Mouse (Mus musculus): ENCODE data around the gene Selenbp2. TPM values are rescaled to one million over a fixed set of nuclear protein-coding genes. Genes with fewer than 3 reads are reported as not detected.
A peak's percentile ranks its signal among the peaks of the same experiment; 100 is the strongest.
"Not testable (repeated sequence)": the region's sequence is repeated elsewhere in the genome, so short reads cannot be mapped to it uniquely, and the experiment has no call there.

Gene Selenbp2
- 10 to 100 TPM; 11.6 to 14.6 TPM for total RNA-seq (2021)

GRCm38 (mm10) chr3:94693329-94693825, at the start of gene Selenbp2:
Gene Selenbp2, plus strand, starts transcription at chr3:94693556.
- DNase-seq (ENCODE audit: low spot score): no peak
- intact Hi-C loops (cut with DNase I): no loop called here

DNA sequence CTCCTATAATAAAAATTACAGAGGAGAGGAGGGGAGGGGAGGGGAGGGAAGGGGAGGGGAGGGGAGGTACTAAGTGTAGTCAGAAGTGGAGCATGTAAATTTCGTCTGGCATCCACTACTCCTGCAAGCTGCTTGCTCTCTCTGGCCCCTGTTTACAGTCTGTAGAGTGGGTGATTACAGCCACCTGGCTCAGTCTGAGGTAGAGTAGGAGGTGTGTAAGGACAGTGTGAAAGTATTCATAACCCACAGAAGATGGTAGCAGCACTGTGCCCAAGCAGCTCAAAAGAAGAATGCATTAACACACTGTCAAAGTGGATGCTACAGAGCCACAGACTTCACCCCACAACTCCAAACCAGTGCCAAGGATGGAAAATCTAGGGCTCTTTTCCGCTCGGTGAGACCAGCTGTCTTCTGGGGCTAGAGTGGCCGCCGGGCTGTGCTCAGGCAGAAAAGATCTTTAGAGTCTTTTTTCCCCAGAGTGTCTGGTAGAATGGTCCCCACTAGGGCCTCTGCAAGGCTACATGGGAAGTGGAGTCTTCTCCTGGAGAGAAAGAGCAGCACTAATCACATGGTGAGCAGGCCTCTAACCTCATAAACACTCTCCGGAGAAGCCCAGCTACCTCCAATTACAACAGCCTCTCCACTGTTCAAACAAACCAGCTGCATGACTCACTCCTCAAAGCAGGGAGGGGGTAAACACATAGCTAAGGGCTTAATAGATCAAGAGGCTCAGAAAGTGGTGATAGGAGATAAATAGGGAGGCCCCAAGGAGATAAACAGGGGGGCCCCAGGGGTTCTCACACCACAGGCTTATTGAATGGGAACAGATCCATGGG, 44.4 kb upstream of the Selenbp2 start:
- intact Hi-C loops (cut with DNase I): no loop called here

DNA sequence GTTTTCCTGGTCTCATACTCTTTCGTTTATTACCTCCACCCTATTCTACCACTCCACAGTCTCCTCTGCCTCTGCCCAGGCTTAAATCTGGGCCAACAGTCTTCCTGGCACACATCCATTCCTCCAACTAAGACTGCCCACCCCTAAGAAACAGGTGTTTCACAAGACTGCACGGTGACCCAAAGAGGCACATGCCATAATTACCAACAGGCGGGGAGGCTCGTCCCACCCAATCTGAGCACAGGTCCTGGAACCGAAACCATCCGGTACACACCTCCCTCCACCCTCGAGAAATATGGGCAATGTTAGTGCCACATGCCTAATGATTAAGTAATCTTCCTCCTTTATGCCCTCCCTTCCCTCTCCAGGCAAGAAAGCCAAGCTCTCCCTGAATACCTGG, 42.9 kb upstream of the Selenbp2 start:
- DNase-seq (ENCODE audit: low spot score): no peak
- intact Hi-C loops (cut with DNase I): no loop called here

More for the DNA sequence above, 44.4 kb upstream of the Selenbp2 start:
- no peak for DNase-seq (ENCODE audit: low spot score)

GRCm38 (mm10) chr3:94653967-94654366, 39.4 kb upstream of the Selenbp2 start:
- intact Hi-C loops (cut with DNase I); DNase-seq (ENCODE audit: low spot score): not testable (repeated sequence)

- DNase-seq (ENCODE audit: low spot score): not testable (repeated sequence)
- intact Hi-C loops (cut with DNase I): loop anchor here (5.0 kb wide), 1 partner anchor 94 kb away; no protein-coding TSS in a partner anchor
These were observed 35.3 kb upstream of the Selenbp2 start for GRCm38 (mm10) chr3:94657852-94658739.

DNA sequence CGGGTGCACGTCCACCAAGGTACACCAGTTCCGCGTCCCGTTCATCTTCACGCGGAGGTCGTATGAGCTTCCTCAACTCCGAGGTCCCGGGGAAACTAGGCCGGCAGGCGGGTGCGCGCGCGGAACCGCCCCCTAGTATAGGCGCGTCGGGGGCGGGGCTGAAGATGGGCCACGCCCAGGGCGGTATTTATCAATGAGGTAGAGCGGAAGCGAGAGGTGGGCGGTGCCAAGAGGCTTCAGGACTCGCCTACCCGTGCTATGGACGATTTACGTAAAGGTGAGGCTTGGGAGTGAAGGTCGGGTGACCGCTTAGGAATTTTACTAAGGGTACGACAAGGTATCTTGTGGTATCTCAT, 34.6 kb upstream of the Selenbp2 start, which contains the start of gene Tuft1:
Gene Tuft1 (minus strand): TSS at position 133 of the 356 bp plus-strand sequence.
- intact Hi-C loops (cut with DNase I): loop anchor here (5.0 kb wide), 1 partner anchor 94 kb away; no protein-coding TSS in a partner anchor
- DNase-seq (ENCODE audit: low spot score): peak; percentile 58

DNA sequence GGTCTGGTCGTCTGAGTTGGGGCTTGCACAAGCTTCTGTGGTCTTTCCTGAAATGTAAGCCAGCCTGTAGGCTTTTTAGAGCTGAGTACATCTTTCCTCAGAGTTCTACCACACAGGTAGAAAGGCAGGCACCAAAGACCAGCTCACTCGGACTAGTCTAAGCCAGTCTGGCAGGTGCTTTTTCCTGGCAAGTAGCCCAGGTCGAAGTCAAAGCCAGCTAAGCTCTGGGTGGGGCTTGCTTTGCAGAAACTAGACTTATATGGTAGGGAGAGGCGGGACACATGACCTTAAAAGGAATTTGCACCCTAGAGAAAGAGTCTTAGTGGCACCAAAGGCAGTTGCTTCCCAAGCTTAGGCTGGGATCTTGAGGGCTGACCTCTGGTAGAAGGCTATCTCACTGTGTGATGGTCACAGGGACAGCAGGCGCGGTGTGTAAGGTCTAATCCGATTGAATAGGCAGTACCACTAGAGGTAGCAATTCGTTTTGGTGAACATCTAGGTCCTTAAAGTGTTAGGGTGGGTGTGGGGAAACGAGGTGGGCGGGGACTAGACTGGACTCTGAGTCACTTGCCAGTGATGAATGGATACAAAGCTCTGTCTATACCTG, 34.1 kb upstream of the Selenbp2 start:
- DNase-seq (ENCODE audit: low spot score): not testable (repeated sequence)
- intact Hi-C loops (cut with DNase I): loop anchor here (5.0 kb wide), 1 partner anchor 93 kb away; no protein-coding TSS in a partner anchor

- intact Hi-C loops (cut with DNase I); DNase-seq (ENCODE audit: low spot score): not testable (repeated sequence)
These were observed 32.5 kb upstream of the Selenbp2 start for GRCm38 (mm10) chr3:94660841-94661240.

DNA sequence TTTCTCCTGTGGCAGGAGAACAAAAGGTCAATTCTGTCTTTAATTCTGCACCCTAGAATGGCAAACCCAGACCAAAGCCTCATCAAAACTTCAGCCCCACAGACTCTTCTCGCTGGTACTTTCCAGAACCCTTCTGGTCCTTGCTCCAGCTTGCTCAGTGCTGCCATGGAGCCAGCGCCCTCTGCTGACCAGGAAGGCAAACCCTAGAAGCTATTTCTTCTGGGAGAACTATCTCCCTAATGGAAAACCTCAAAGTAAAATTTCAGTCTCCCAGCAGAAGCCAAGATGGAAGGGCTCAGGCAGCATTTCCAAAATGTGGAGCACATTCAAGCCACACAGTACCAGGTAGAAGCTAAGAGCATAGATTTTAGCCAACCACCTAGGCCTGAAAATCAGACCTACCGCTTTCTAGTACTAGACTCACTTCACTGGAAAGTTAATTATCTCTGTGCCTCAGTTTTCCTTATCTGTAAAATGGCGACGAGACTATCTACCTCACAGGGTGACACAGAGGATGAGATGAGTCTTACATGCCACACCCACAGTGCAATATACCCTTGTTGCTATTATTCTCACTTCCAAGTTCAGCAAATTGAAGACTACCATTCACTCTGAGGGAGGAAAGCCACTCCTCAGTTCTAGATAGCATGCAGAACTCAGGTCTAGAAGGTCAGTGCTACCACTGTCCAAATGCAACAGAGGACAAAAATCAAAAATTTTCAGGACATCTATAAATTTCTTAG, 28.1 kb upstream of the Selenbp2 start:
- DNase-seq (ENCODE audit: low spot score); intact Hi-C loops (cut with DNase I): not testable (repeated sequence)

- intact Hi-C loops (cut with DNase I); DNase-seq (ENCODE audit: low spot score): not testable (repeated sequence)
These were observed 27.5 kb upstream of the Selenbp2 start for GRCm38 (mm10) chr3:94665896-94666295.

GRCm38 (mm10) chr3:94675101-94675500, 18.3 kb upstream of the Selenbp2 start:
- intact Hi-C loops (cut with DNase I); DNase-seq (ENCODE audit: low spot score): not testable (repeated sequence)

GRCm38 (mm10) chr3:94679351-94679841, 14.0 kb upstream of the Selenbp2 start:
- no peak for DNase-seq (ENCODE audit: low spot score)
- intact Hi-C loops (cut with DNase I): no loop called here

DNA sequence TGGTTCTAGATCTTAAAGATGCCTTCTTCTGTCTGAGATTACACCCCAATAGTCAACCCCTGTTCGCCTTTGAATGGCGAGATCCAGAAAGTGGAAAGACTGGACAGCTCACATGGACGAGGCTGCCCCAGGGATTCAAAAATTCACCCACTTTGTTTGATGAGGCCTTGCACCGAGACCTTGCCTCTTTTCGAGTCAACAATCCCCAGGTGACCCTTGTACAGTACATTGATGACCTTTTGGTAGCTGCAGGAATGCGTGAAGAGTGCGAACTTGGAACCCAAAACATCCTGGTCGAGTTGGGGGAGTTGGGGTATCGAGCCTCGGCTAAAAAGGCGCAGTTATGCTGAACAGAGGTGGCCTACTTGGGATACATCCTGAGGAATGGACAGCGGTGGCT, 13.3 kb upstream of the Selenbp2 start:
- intact Hi-C loops (cut with DNase I); DNase-seq (ENCODE audit: low spot score): not testable (repeated sequence)

DNA sequence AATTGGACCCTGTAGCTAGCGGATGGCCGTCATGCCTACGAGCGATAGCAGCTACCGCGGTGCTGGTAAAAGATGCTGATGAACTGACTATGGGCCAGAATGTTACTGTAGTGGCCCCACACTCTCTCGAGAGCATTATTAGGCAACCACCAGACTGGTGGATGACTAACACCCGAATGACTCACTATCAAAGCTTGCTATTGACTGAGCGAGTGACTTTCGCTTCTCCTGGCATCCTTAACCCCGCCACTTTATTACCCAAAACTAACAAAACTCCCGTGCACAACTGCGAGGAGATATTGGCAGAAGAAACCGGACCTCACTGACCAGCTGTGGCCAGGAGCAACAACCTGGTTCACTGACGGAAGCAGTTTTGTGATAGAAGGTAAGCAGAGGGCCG, 12.6 kb upstream of the Selenbp2 start:
- peak; percentile 17 for DNase-seq (ENCODE audit: low spot score)
- intact Hi-C loops (cut with DNase I): no loop called here

DNA sequence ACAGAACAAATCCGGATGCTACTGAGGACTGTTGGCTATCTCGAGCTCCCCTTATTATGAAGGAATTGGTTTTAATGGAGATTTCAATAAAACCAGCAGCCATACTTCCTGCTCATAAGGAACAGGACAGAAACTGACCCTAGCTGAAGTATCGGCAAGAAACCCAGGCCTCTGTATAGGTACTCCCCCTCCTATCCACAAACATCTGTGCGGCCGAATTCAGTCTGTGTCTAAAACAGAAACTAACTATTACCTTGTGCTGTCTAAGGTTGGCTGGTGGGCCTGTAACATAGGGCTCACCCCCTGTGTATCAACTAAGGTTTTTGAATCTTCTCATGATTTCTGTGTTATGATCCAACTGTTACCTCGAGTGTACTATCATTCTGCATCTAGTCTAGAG, 9.7 kb upstream of the Selenbp2 start:
- DNase-seq (ENCODE audit: low spot score): no peak
- intact Hi-C loops (cut with DNase I): no loop called here

- intact Hi-C loops (cut with DNase I); DNase-seq (ENCODE audit: low spot score): not testable (repeated sequence)
These were observed 7.2 kb upstream of the Selenbp2 start for GRCm38 (mm10) chr3:94685989-94686772.

GRCm38 (mm10) chr3:94688698-94689097, 4.7 kb upstream of the Selenbp2 start:
- intact Hi-C loops (cut with DNase I): not testable (repeated sequence)

GRCm38 (mm10) chr3:94689195-94689594, 4.2 kb upstream of the Selenbp2 start:
- intact Hi-C loops (cut with DNase I): not testable (repeated sequence)

More at GRCm38 (mm10) chr3:94688698-94689097, 4.7 kb upstream of the Selenbp2 start:
- not testable (repeated sequence) for DNase-seq (ENCODE audit: low spot score)

More at GRCm38 (mm10) chr3:94689195-94689594, 4.2 kb upstream of the Selenbp2 start:
- not testable (repeated sequence) for DNase-seq (ENCODE audit: low spot score)

Data from heart, postnatal 25 days (tissue).